Mouse (Mus musculus) liver, embryonic 13.5 days (tissue): Measurements from ENCODE around the gene Ehmt1. TPM values are rescaled to one million over a fixed set of nuclear protein-coding genes. Genes with fewer than 3 reads are reported as not detected.
"Not testable (repeated sequence)": the region's sequence is repeated elsewhere in the genome, so short reads cannot be mapped to it uniquely, and the experiment has no call there.

Experiments
- ATAC-seq: fragments of 200-750 bp; cut with Nextera tagmentation; 2 replicates; pipeline ENCODE4 v1.8.0; 2017; ENCODE audit warnings: low read depth, mild to moderate bottlenecking, moderate number of reproducible peaks, moderate library complexity
- DNase-seq: peaks from one replicate; pipeline ENCODE4 v3.0.0; 2022
- H3K27ac ChIP-seq: fragments of 300-500 bp; sonication (generic); 2 replicates; pipeline ENCODE4 v1.5.1; 2015; ENCODE audit warnings: moderate library complexity, mild to moderate bottlenecking, inconsistent platforms
- H3K27me3 ChIP-seq: fragments of 300-500 bp; sonication (generic); 2 replicates; pipeline ENCODE4 v1.6.1; 2015; ENCODE audit warnings: mild to moderate bottlenecking, inconsistent platforms
- H3K36me3 ChIP-seq: fragments of 300-500 bp; sonication (generic); 2 replicates; pipeline ENCODE4 v1.6.1; 2015; ENCODE audit warnings: mild to moderate bottlenecking, inconsistent platforms
- H3K4me1 ChIP-seq: fragments of 300-500 bp; sonication (generic); replicated peaks from 2 replicates; pipeline ENCODE4 v1.6.1; 2015; ENCODE audit warnings: inconsistent platforms
- H3K4me2 ChIP-seq: fragments of 300-500 bp; sonication (generic); 2 replicates; pipeline ENCODE4 v1.6.1; 2015; ENCODE audit warnings: inconsistent platforms, mild to moderate bottlenecking, moderate library complexity
- H3K4me3 ChIP-seq: fragments of 300-500 bp; sonication (generic); replicated peaks from 2 replicates; pipeline ENCODE4 v1.5.1; 2015; ENCODE audit warnings: mild to moderate bottlenecking, inconsistent platforms
- H3K9ac ChIP-seq: fragments of 300-500 bp; sonication (generic); 2 replicates; pipeline ENCODE4 v1.6.1; 2015; ENCODE audit warnings: mild to moderate bottlenecking, inconsistent platforms
- H3K9me3 ChIP-seq: fragments of 300-500 bp; sonication (generic); replicated peaks from 2 replicates; pipeline ENCODE4 v1.6.1; 2016; ENCODE audit warnings: inconsistent platforms
- WGBS: fragments of 180-500 bp; shearing (Covaris S2); methylation state at CpG from one replicate; pipeline ENCODE4 v1.1.7; 2015; ENCODE audit not compliant: insufficient replicate concordance; 5-methylcytosine and 5-hydroxymethylcytosine counted together
- polyA plus RNA-seq: library from polyadenylated mRNA; unstranded; fragments of >200 nt; fragmentation: Nextera tagmentation; extraction: Ambion mirVana; gene quantifications from 2 replicates; pipeline ENCODE4 v1.2.1, GENCODE M21; 2015

The Ehmt1 gene
- 19.0 and 22.1 TPM in 2 replicates for polyA plus RNA-seq

GRCm38 (mm10) chr2:24918930-24919838 lies at the start of gene Ehmt1:
TSS of gene Ehmt1 (minus strand) at chr2:24919614.
- under 1% methylated on average over 102 of the region's 112 CpGs for WGBS
- Histone ChIP-seq H3K9me3 (no peaks in the 10 kb centered on the region), H3K27ac (peak within 1 kb of the TSS; percentile 88), H3K4me3 (peak within 1 kb of the TSS; percentile 95), H3K36me3 (no peaks in the 10 kb centered on the region), H3K9ac (peak within 1 kb of the TSS; percentile 95), H3K27me3 (no peaks in the 10 kb centered on the region), H3K4me1 (peaks cover 23% of the 10 kb centered on the region), H3K4me2 (peak within 1 kb of the TSS; percentile 79)
- peak; percentile 93 for DNase-seq
- ATAC-seq = peak; percentile 99

GRCm38 (mm10) chr2:24962304-24963000 lies 43.0 kb upstream of the Ehmt1 start, which contains the start of gene Dph7:
TSS of gene Dph7 (plus strand) at chr2:24962400.
- ATAC-seq = peak; percentile 88
- Histone ChIP-seq H3K9me3 (no peaks in the 10 kb centered on the region), H3K4me2 (peak within 1 kb of the TSS; percentile 77), H3K27ac (peak within 1 kb of the TSS; percentile 74), H3K4me3 (peak within 1 kb of the TSS; percentile 80), H3K9ac (peak within 1 kb of the TSS; percentile 86), H3K4me1 (peaks cover 19% of the 10 kb centered on the region), H3K36me3 (peaks cover 66% of the 10 kb centered on the region), H3K27me3 (no peaks in the 10 kb centered on the region)
- WGBS = under 1% methylated on average over 28 of the region's 28 CpGs
- DNase-seq = peak; percentile 79

GRCm38 (mm10) chr2:24960910-24961309 lies 41.5 kb upstream of the Ehmt1 start:
- Histone ChIP-seq H3K4me3 (no peak overlapping the region), H3K9me3 (no peaks in the 10 kb centered on the region), H3K27me3 (no peaks in the 10 kb centered on the region), H3K36me3 (peaks cover 69% of the 10 kb centered on the region), H3K9ac (no peak overlapping the region), H3K4me1 (peaks cover 19% of the 10 kb centered on the region), H3K27ac (no peak overlapping the region), H3K4me2 (no peak overlapping the region)
- WGBS = 51% methylated on average over 3 of the region's 3 CpGs
- no peak for DNase-seq
- no peak for ATAC-seq

GRCm38 (mm10) chr2:24952537-24953055 lies 33.2 kb upstream of the Ehmt1 start:
- Histone ChIP-seq H3K27ac (peak overlapping the region; percentile 83), H3K27me3 (no peaks in the 10 kb centered on the region), H3K9me3 (no peaks in the 10 kb centered on the region), H3K4me1 (peaks cover 51% of the 10 kb centered on the region), H3K9ac (peak overlapping the region; percentile 53), H3K4me3 (peak overlapping the region; percentile 36), H3K36me3 (peaks cover 60% of the 10 kb centered on the region), H3K4me2 (peak overlapping the region; percentile 100)
- WGBS = 20% methylated on average over 4 of the region's 4 CpGs
- ATAC-seq = peak; percentile 38
- no peak for DNase-seq

GRCm38 (mm10) chr2:24950189-24950535 lies 30.7 kb upstream of the Ehmt1 start:
- Histone ChIP-seq H3K9me3 (no peaks in the 10 kb centered on the region), H3K4me3 (peak overlapping the region; percentile 95), H3K4me2 (peak overlapping the region; percentile 100), H3K27ac (peak overlapping the region; percentile 87), H3K36me3 (peaks cover 36% of the 10 kb centered on the region), H3K4me1 (peaks cover 48% of the 10 kb centered on the region), H3K9ac (peak overlapping the region; percentile 96), H3K27me3 (no peaks in the 10 kb centered on the region)
- WGBS = 0% methylated on average over 31 of the region's 31 CpGs
- no peak; the same call in 1 of the 2 replicates for ATAC-seq
- peak; percentile 22 for DNase-seq

GRCm38 (mm10) chr2:24949421-24950188 lies 30.2 kb upstream of the Ehmt1 start, which contains the start of gene Zmynd19:
TSS of gene Zmynd19 (plus strand) at chr2:24949792.
- peak; percentile 96 for ATAC-seq
- under 1% methylated on average over 103 of the region's 108 CpGs for WGBS

GRCm38 (mm10) chr2:24944304-24944703 lies 24.9 kb upstream of the Ehmt1 start:
- not testable (repeated sequence) for H3K9ac ChIP-seq, DNase-seq, H3K4me1 ChIP-seq, H3K27ac ChIP-seq, H3K27me3 ChIP-seq, H3K9me3 ChIP-seq, H3K36me3 ChIP-seq, H3K4me3 ChIP-seq, ATAC-seq, H3K4me2 ChIP-seq
- WGBS = 23% methylated on average over 2 of the region's 2 CpGs

More at GRCm38 (mm10) chr2:24949421-24950188, 30.2 kb upstream of the Ehmt1 start, which contains the start of gene Zmynd19:
- Histone ChIP-seq H3K27ac (peak within 1 kb of the TSS; percentile 87), H3K9me3 (no peaks in the 10 kb centered on the region), H3K4me3 (peak within 1 kb of the TSS; percentile 95), H3K4me1 (peaks cover 43% of the 10 kb centered on the region), H3K27me3 (no peaks in the 10 kb centered on the region), H3K4me2 (peak within 1 kb of the TSS; percentile 100), H3K9ac (peak within 1 kb of the TSS; percentile 96), H3K36me3 (peaks cover 30% of the 10 kb centered on the region)
- DNase-seq = peak; percentile 96

- no peak overlapping the region for H3K9ac ChIP-seq
- H3K4me2 ChIP-seq = no peak overlapping the region
- no peaks in the 10 kb centered on the region for H3K9me3 ChIP-seq
- no peak for DNase-seq
- no peak for ATAC-seq
- H3K36me3 ChIP-seq = no peaks in the 10 kb centered on the region
- H3K27ac ChIP-seq = no peak overlapping the region
- no peaks in the 10 kb centered on the region; the same call in 1 of the 2 replicates for H3K27me3 ChIP-seq
- H3K4me3 ChIP-seq = no peak overlapping the region
- WGBS = 44% methylated on average over 4 of the region's 4 CpGs
- H3K4me1 ChIP-seq = no peaks in the 10 kb centered on the region
These were observed 22.7 kb upstream of the Ehmt1 start for GRCm38 (mm10) chr2:24942092-24942491.

GRCm38 (mm10) chr2:24935057-24935796 lies 15.8 kb upstream of the Ehmt1 start, which contains the start of gene Arrdc1:
TSS of gene Arrdc1 (minus strand) at chr2:24935252.
- H3K4me2 ChIP-seq = peak within 1 kb of the TSS; percentile 98

GRCm38 (mm10) chr2:24934441-24934963 lies 15.1 kb upstream of the Ehmt1 start:
- WGBS = 4% methylated on average over 19 of the region's 19 CpGs
- Histone ChIP-seq H3K9ac (peak overlapping the region; percentile 86), H3K4me3 (peak overlapping the region; percentile 78), H3K27me3 (no peaks in the 10 kb centered on the region; the same call in 1 of the 2 replicates), H3K36me3 (no peaks in the 10 kb centered on the region), H3K27ac (peak overlapping the region; percentile 85), H3K4me2 (peak overlapping the region; percentile 98), H3K9me3 (no peaks in the 10 kb centered on the region), H3K4me1 (peaks cover 25% of the 10 kb centered on the region)
- no peak for DNase-seq
- peak; percentile 67 for ATAC-seq

More at GRCm38 (mm10) chr2:24935057-24935796, 15.8 kb upstream of the Ehmt1 start, which contains the start of gene Arrdc1:
- peak; percentile 93 for DNase-seq
- ATAC-seq = peak; percentile 91
- under 1% methylated on average over 48 of the region's 49 CpGs for WGBS
- H3K9ac ChIP-seq = peak within 1 kb of the TSS; percentile 86
- H3K27me3 ChIP-seq = no peaks in the 10 kb centered on the region; the same call in 1 of the 2 replicates
- H3K36me3 ChIP-seq = no peaks in the 10 kb centered on the region
- peak within 1 kb of the TSS; percentile 78 for H3K4me3 ChIP-seq
- H3K9me3 ChIP-seq = no peaks in the 10 kb centered on the region
- H3K4me1 ChIP-seq = peaks cover 25% of the 10 kb centered on the region
- peak within 1 kb of the TSS; percentile 85 for H3K27ac ChIP-seq
